Mouse (Mus musculus): ENCODE measurements around the gene Vmn1r43. TPM values are rescaled to one million over a fixed set of nuclear protein-coding genes. Genes with fewer than 3 reads are reported as not detected.
"Not testable (repeated sequence)": the region's sequence is repeated elsewhere in the genome, so short reads cannot be mapped to it uniquely, and the experiment has no call there.

The Vmn1r43 gene
- not detected in 2 replicates for polyA plus RNA-seq (2012; ENCODE audit: insufficient read depth, low replicate concordance)

DNA sequence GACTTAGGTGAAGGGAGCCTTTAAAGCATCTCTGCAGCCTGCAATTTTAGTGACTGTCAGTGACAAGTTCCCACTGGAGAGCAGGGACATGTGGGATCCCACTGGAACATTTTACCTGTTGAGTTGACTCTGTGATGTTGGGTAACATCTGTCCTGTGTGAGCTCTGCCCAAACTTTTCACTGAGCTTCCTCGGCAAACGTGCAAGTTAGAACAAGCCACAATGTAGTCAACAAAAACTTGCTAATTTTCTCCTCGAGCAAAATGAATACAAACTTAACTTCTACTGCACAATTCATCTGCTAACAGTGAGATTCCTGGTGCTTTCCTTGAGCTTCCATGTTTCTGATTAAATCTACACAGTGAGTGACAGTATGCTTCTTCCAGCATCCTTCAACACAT is at the start of gene Vmn1r43, which contains the start of gene Vmn1r42:
Gene Vmn1r43, minus strand, starts transcription at position 101 of the 400 bp plus-strand sequence.
Gene Vmn1r42, minus strand, starts transcription at position 101 of the 400 bp plus-strand sequence.
- H3K27me3 ChIP-seq (replicated peaks); H3K4me3 ChIP-seq (replicated peaks); H3K4me1 ChIP-seq; H3K36me3 ChIP-seq (replicated peaks; ENCODE audit: low read length); H3K9me3 ChIP-seq: not testable (repeated sequence)

GRCm38 (mm10) chr6:89883812-89884211 is 7.6 kb upstream of the Vmn1r43 start:
- Histone ChIP-seq H3K9me3 (no peaks in the 10 kb centered on the region), H3K4me1 (no peaks in the 10 kb centered on the region), H3K36me3 (replicated peaks; ENCODE audit: low read length) (no peaks in the 10 kb centered on the region), H3K4me3 (replicated peaks) (no peak overlapping the region), H3K27me3 (replicated peaks) (no peaks in the 10 kb centered on the region)
- no peak for TF ChIP-seq GATA1 (IDR thresholded peaks at IDR 0.05; ENCODE audit: borderline replicate concordance, low read length)
- no peak for TF ChIP-seq FLI1 (IDR thresholded peaks at IDR 0.05; ENCODE audit: low read length)

DNA sequence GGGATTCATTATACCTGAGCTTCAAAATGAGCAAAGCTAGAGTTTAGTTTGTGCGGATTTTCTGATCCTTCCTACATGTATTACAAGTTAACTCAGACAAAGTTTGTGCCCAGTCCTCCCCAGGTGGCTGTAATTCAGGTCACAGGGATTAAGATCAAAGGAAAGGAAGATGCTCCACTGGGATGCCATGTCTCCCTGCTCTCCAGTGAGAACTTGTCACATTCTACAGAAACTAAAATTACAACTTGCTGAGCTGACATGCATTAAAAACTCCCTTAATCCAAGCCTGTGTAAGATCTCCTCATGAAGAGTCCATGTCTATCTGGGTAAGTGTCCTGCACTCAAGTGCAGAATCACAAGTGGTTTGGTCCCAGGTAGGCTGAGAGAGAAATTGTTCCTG is 7.1 kb upstream of the Vmn1r43 start, which contains the start of gene Vmn1r44:
Gene Vmn1r44, plus strand, starts transcription at position 301 of the 400 bp plus-strand sequence.
- Histone ChIP-seq H3K27me3 (replicated peaks) (no peaks in the 10 kb centered on the region), H3K36me3 (replicated peaks; ENCODE audit: low read length) (no peaks in the 10 kb centered on the region)
- TF ChIP-seq FLI1 (IDR thresholded peaks at IDR 0.05; ENCODE audit: low read length) (no peak), GATA1 (IDR thresholded peaks at IDR 0.05; ENCODE audit: borderline replicate concordance, low read length) (no peak)

GRCm38 (mm10) chr6:89880867-89881266 is 4.7 kb upstream of the Vmn1r43 start:
- TF ChIP-seq GATA1 (IDR thresholded peaks at IDR 0.05; ENCODE audit: borderline replicate concordance, low read length) (no peak), FLI1 (IDR thresholded peaks at IDR 0.05; ENCODE audit: low read length) (no peak)
- H3K36me3 ChIP-seq (replicated peaks; ENCODE audit: low read length), result no peaks in the 10 kb centered on the region
- H3K27me3 ChIP-seq (replicated peaks), result no peaks in the 10 kb centered on the region

More for the DNA sequence above, 7.1 kb upstream of the Vmn1r43 start, which contains the start of gene Vmn1r44:
- no peaks in the 10 kb centered on the region for H3K4me1 ChIP-seq
- no peaks in the 10 kb centered on the region for H3K9me3 ChIP-seq
- no peak within 1 kb of the TSS for H3K4me3 ChIP-seq (replicated peaks)

DNA sequence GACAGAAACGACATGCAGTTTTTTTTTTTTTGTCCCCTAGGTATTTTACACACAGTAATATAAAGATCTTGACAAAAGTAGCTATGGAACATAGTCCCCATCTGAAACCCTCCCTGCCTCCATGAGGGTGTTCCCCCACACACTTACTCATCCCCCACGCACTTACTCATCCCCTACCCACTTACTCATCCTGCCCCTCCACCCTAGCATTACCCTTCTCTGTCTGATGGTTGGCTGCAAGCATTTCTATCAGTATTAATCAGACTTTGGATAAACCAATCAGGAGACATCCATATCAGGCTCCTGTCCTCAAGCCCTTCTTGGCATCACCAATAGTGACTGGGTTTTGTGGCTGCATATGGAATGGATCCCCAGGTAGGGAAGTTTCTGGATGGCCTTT is 750 bp upstream of the Vmn1r43 start:
- no peak for TF ChIP-seq FLI1 (IDR thresholded peaks at IDR 0.05; ENCODE audit: low read length)
- no peak for TF ChIP-seq GATA1 (IDR thresholded peaks at IDR 0.05; ENCODE audit: borderline replicate concordance, low read length)
- Histone ChIP-seq H3K9me3 (no peaks in the 10 kb centered on the region), H3K4me3 (replicated peaks) (no peak overlapping the region), H3K27me3 (replicated peaks) (no peaks in the 10 kb centered on the region), H3K4me1 (no peaks in the 10 kb centered on the region), H3K36me3 (replicated peaks; ENCODE audit: low read length) (no peaks in the 10 kb centered on the region)

More at GRCm38 (mm10) chr6:89880867-89881266, 4.7 kb upstream of the Vmn1r43 start:
- H3K4me1 ChIP-seq, result no peaks in the 10 kb centered on the region
- H3K9me3 ChIP-seq, result no peaks in the 10 kb centered on the region
- no peak overlapping the region for H3K4me3 ChIP-seq (replicated peaks)

- Histone ChIP-seq H3K4me3 (replicated peaks) (no peak overlapping the region), H3K4me1 (no peaks in the 10 kb centered on the region), H3K36me3 (replicated peaks; ENCODE audit: low read length) (no peaks in the 10 kb centered on the region), H3K27me3 (replicated peaks) (no peaks in the 10 kb centered on the region), H3K9me3 (peaks cover 35% of the 10 kb centered on the region)
- TF ChIP-seq FLI1 (IDR thresholded peaks at IDR 0.05; ENCODE audit: low read length), result no peak
- TF ChIP-seq GATA1 (IDR thresholded peaks at IDR 0.05; ENCODE audit: borderline replicate concordance, low read length), result no peak
These were observed 8.2 kb downstream of the Vmn1r43 start for GRCm38 (mm10) chr6:89867976-89868375.

DNA sequence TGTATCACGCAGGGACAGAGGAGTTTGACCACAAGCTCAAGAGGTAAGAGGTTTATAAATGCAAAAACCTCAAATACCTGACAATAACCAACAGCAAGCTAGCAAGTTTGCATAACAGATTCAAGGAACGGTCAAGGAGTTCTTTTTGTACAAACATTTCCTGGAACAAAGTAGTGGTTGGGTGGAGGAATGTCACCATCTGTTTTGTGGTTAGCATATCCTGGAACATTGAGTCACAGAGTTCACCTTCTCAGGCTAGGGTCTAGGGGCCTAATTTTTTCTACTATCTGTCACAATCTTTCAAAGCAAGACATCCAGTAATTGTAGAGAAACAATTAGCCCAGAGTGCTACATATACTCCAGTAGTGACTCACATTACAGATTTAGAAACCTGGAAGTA is 8.9 kb downstream of the Vmn1r43 start:
- no peak overlapping the region for H3K4me3 ChIP-seq (replicated peaks)
- TF ChIP-seq FLI1 (IDR thresholded peaks at IDR 0.05; ENCODE audit: low read length) (no peak), GATA1 (IDR thresholded peaks at IDR 0.05; ENCODE audit: borderline replicate concordance, low read length) (no peak)

GRCm38 (mm10) chr6:89863792-89864191 is 12.4 kb downstream of the Vmn1r43 start:
- Histone ChIP-seq H3K4me1 (no peaks in the 10 kb centered on the region), H3K36me3 (replicated peaks; ENCODE audit: low read length) (no peaks in the 10 kb centered on the region), H3K4me3 (replicated peaks) (no peak overlapping the region), H3K27me3 (replicated peaks) (no peaks in the 10 kb centered on the region), H3K9me3 (peaks cover 54% of the 10 kb centered on the region)
- TF ChIP-seq GATA1 (IDR thresholded peaks at IDR 0.05; ENCODE audit: borderline replicate concordance, low read length) (no peak), FLI1 (IDR thresholded peaks at IDR 0.05; ENCODE audit: low read length) (no peak)

More for the DNA sequence above, 8.9 kb downstream of the Vmn1r43 start:
- no peaks in the 10 kb centered on the region for H3K36me3 ChIP-seq (replicated peaks; ENCODE audit: low read length)
- H3K27me3 ChIP-seq (replicated peaks), result no peaks in the 10 kb centered on the region
- no peaks in the 10 kb centered on the region for H3K4me1 ChIP-seq
- peaks cover 36% of the 10 kb centered on the region for H3K9me3 ChIP-seq

- Histone ChIP-seq H3K4me1 (no peaks in the 10 kb centered on the region), H3K4me3 (replicated peaks) (no peak overlapping the region), H3K9me3 (peaks cover 43% of the 10 kb centered on the region), H3K36me3 (replicated peaks; ENCODE audit: low read length) (no peaks in the 10 kb centered on the region), H3K27me3 (replicated peaks) (no peaks in the 10 kb centered on the region)
- TF ChIP-seq GATA1 (IDR thresholded peaks at IDR 0.05; ENCODE audit: borderline replicate concordance, low read length), result no peak
- TF ChIP-seq FLI1 (IDR thresholded peaks at IDR 0.05; ENCODE audit: low read length), result no peak
These were observed 16.4 kb downstream of the Vmn1r43 start for GRCm38 (mm10) chr6:89859839-89860238.

DNA sequence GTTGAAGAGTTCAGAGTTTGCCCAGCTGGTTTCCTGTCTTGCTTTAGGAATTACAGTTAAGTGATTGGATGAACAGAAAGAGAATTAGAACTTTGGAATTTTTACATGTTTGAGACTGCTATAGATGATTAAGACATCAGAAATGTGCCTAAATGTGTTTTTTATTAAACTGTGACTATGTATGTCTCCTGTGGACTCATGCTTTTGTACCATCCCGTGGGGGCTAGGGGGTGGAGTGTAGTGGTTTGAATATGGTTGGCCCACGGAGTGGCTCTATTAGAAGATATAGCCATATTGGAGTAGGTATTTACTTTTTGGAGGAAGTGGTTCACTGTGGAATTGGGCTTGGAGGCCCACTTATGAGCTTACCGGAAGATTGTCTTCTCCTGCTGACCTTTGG is 18.7 kb downstream of the Vmn1r43 start:
- H3K4me3 ChIP-seq (replicated peaks), result no peak overlapping the region
- no peaks in the 10 kb centered on the region for H3K27me3 ChIP-seq (replicated peaks)
- TF ChIP-seq FLI1 (IDR thresholded peaks at IDR 0.05; ENCODE audit: low read length), result no peak
- TF ChIP-seq GATA1 (IDR thresholded peaks at IDR 0.05; ENCODE audit: borderline replicate concordance, low read length), result no peak
- no peaks in the 10 kb centered on the region for H3K4me1 ChIP-seq
- peaks cover 30% of the 10 kb centered on the region for H3K9me3 ChIP-seq
- no peaks in the 10 kb centered on the region for H3K36me3 ChIP-seq (replicated peaks; ENCODE audit: low read length)

Other genes starting within 250 kb of the Vmn1r43 start
- gene Txnrd3, start 232.4 kb downstream of the Vmn1r43 start, polyA plus RNA-seq (2012; ENCODE audit: insufficient read depth, low replicate concordance), result 1.4 TPM in 1 of 2 replicates, not detected in the other
- gene Vmn1r40, start 168.9 kb downstream of the Vmn1r43 start, polyA plus RNA-seq (2012; ENCODE audit: insufficient read depth, low replicate concordance), result not detected in 2 replicates
- gene Vmn1r41, start 135.6 kb downstream of the Vmn1r43 start, polyA plus RNA-seq (2012; ENCODE audit: insufficient read depth, low replicate concordance), result not detected in 2 replicates
- gene Vmn1r42, start within 50 bp of the Vmn1r43 start, polyA plus RNA-seq (2012; ENCODE audit: insufficient read depth, low replicate concordance), result not detected in 2 replicates
- not detected in 2 replicates for gene Vmn1r44, start 7.2 kb upstream of the Vmn1r43 start, polyA plus RNA-seq (2012; ENCODE audit: insufficient read depth, low replicate concordance)
- not detected in 2 replicates for gene Vmn1r45, start 64.2 kb upstream of the Vmn1r43 start, polyA plus RNA-seq (2012; ENCODE audit: insufficient read depth, low replicate concordance)
- gene Vmn1r46, start 92.9 kb upstream of the Vmn1r43 start, polyA plus RNA-seq (2012; ENCODE audit: insufficient read depth, low replicate concordance), result not detected in 2 replicates
- gene Vmn1r47, start 139.7 kb upstream of the Vmn1r43 start, polyA plus RNA-seq (2012; ENCODE audit: insufficient read depth, low replicate concordance), result not detected in 2 replicates
- not detected in 2 replicates for gene Vmn1r48, start 160.4 kb upstream of the Vmn1r43 start, polyA plus RNA-seq (2012; ENCODE audit: insufficient read depth, low replicate concordance)
- gene Vmn1r49, start 202.1 kb upstream of the Vmn1r43 start, polyA plus RNA-seq (2012; ENCODE audit: insufficient read depth, low replicate concordance), result not detected in 2 replicates
- gene Vmn1r50, start 225.0 kb upstream of the Vmn1r43 start, polyA plus RNA-seq (2012; ENCODE audit: insufficient read depth, low replicate concordance), result not detected in 2 replicates
- gene Vmn1r51, start 246.2 kb upstream of the Vmn1r43 start, polyA plus RNA-seq (2012; ENCODE audit: insufficient read depth, low replicate concordance), result 0.03 TPM in 1 of 2 replicates, not detected in the other

Data from megakaryocyte, embryonic 14.5 days (primary cell).